Mouse (Mus musculus) midbrain, embryonic 11.5 days (tissue): ENCODE measurements at regions not wholly inside any gene's neighbourhood (a gene's known extent, or its start where the extent isn't known, plus 50 kb on each side); places are given as distances from the start of the nearest gene placed in this dataset. TPM values are rescaled to one million over a fixed set of nuclear protein-coding genes. Genes with fewer than 3 reads are reported as not detected.
"Not testable (repeated sequence)": the region's sequence is repeated elsewhere in the genome, so short reads cannot be mapped to it uniquely, and the experiment has no call there.

Source experiments
- ATAC-seq: fragments of 200-750 bp; cut with Nextera tagmentation; 2 replicates; pipeline ENCODE4 v1.8.0; 2017; ENCODE audit warnings: moderate TSS enrichment, moderate library complexity; ENCODE audit not compliant: low FRiP score
- DNase-seq: peaks from one replicate; pipeline ENCODE4 v3.0.0; 2015; ENCODE audit warnings: low spot score; ENCODE audit errors: missing footprints
- H3K27ac ChIP-seq: fragments of 300-500 bp; sonication (generic); 2 replicates; pipeline ENCODE4 v1.5.1; 2014; ENCODE audit warnings: low read depth, low read length
- H3K27me3 ChIP-seq: fragments of 300-500 bp; sonication (generic); 2 replicates; pipeline ENCODE4 v1.6.1; 2014; ENCODE audit warnings: mild to moderate bottlenecking, low read length, moderate library complexity, mixed read lengths; ENCODE audit not compliant: control insufficient read depth, insufficient read depth
- H3K36me3 ChIP-seq: fragments of 300-500 bp; sonication (generic); 2 replicates; pipeline ENCODE4 v1.6.1; 2014; ENCODE audit warnings: mild to moderate bottlenecking, low read length, moderate library complexity, mixed read lengths; ENCODE audit not compliant: control insufficient read depth, insufficient read depth
- H3K4me1 ChIP-seq: fragments of 300-500 bp; sonication (generic); 2 replicates; pipeline ENCODE4 v1.6.1; 2014; ENCODE audit warnings: low read length; ENCODE audit not compliant: control insufficient read depth, insufficient read depth
- H3K4me2 ChIP-seq: fragments of 300-500 bp; sonication (generic); 2 replicates; pipeline ENCODE4 v1.6.1; 2014; ENCODE audit warnings: mild to moderate bottlenecking, moderate library complexity
- H3K4me3 ChIP-seq: fragments of 300-500 bp; sonication (generic); 2 replicates; pipeline ENCODE4 v1.5.1; 2014; ENCODE audit warnings: low read depth, low read length
- H3K9ac ChIP-seq: fragments of 300-500 bp; sonication (generic); 2 replicates; pipeline ENCODE4 v1.6.1; 2014; ENCODE audit warnings: low read length
- H3K9me3 ChIP-seq: fragments of 300-500 bp; sonication (generic); 2 replicates; pipeline ENCODE4 v1.6.1; 2016; ENCODE audit warnings: low read length; ENCODE audit not compliant: control insufficient read depth
- WGBS: fragments of 180-500 bp; shearing (Covaris S2); extraction: QIAGEN DNeasy Blood & Tissue Kit; methylation state at CpG from one replicate; pipeline ENCODE4 v1.1.7; 2014; 5-methylcytosine and 5-hydroxymethylcytosine counted together
- microRNA-seq: library from miRNA; unstranded; fragments of <30 nt; microRNA quantifications from one replicate; pipeline ENCODE4, GENCODE M21; 2017

DNA sequence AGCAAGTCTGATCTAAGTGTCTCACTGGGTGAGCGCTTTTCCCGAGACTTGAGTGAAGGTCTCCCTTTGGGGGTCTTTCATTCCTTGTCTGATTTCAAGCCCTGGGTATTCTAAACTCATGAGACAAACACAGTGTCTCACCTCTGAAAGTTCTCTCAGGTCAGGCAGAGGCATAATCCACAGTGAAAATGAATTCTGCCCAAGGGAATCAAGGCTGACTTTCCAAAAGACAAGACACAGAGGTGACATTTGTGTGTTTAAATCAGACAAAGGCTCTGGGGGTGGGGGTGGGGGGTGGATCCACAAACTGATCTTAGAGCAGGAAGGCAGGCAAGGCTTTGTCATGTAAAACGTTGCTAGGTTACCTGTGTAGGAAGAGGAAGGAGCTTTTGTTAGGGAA, 107.0 kb upstream of the 2410141K09Rik start:
- not testable (repeated sequence) for H3K27ac ChIP-seq, H3K4me1 ChIP-seq, H3K9ac ChIP-seq, H3K27me3 ChIP-seq, H3K4me2 ChIP-seq, DNase-seq, ATAC-seq, H3K9me3 ChIP-seq, H3K4me3 ChIP-seq, H3K36me3 ChIP-seq
- WGBS, result 72% methylated on average over 3 of the region's 3 CpGs

DNA sequence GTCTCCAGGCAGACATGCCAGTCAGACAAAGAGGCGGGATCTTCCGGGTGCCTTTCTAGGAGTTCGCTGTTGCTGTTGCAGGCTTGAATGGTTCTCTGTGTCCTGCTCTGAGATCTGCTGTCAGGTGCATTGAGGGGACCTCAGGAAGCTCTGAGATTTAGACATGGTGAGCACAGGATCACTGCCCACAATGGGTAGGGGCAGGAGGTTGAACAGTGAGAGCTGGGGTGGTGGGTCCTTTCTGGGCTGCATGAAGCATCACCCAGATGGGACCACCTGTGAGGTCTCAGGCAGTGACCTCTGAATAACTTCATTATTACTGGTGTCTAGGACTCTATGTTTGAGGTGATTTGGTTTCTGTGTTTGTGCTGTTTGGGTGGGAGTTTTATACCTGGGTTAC, 78.7 kb upstream of the 2410141K09Rik start:
- not testable (repeated sequence) for H3K4me2 ChIP-seq, H3K27ac ChIP-seq, DNase-seq, H3K4me1 ChIP-seq, H3K4me3 ChIP-seq, H3K9me3 ChIP-seq, H3K9ac ChIP-seq, ATAC-seq, H3K36me3 ChIP-seq, H3K27me3 ChIP-seq
- 98% methylated on average over 3 of the region's 3 CpGs for WGBS

Small RNA genes in the stretch of these regions (microRNA-seq; reads per million reads assigned to microRNA genes)
- not detected for gene Gm27501
